Mouse (Mus musculus) G1E-ER4 (cell line): Measurements from ENCODE around the gene Olfr104-ps. TPM values are rescaled to one million over a fixed set of nuclear protein-coding genes. Genes with fewer than 3 reads are reported as not detected.

Experiments used
- GATA1 ChIP-seq: IDR thresholded peaks from one replicate; pipeline ENCODE4 v1.8.0; 2012; ENCODE audit warnings: low read length, inconsistent platforms
- polyA plus RNA-seq: library from polyadenylated mRNA; stranded (reverse); fragments of >175 nt; gene quantifications from 2 replicates; pipeline ENCODE4 v1.2.3, GENCODE M21; 2012

Olfr104-ps gene
- polyA plus RNA-seq: not detected in 2 replicates

DNA sequence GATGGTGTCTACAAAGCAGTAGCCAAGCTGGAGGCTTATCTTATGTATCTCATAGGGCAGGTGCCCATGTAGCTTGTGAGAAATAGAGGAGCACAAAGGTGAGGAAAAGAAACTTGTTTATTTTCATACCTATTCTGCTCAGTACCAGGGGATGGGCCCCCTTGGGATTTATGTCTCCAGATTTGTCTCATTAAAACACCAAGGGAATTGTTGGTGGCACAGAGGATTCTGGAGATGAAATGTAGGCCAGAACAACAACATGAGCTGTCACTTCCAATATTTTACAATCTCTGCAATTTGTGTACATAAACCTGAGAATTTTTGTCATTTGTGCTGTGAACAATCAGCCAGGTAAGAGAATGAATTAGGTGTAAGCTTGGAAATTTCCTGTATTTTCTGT, at the start of gene Olfr104-ps:
Olfr104-ps (plus strand) TSS at position 301 of the 400 bp plus-strand sequence.
- no peak for TF ChIP-seq GATA1

DNA sequence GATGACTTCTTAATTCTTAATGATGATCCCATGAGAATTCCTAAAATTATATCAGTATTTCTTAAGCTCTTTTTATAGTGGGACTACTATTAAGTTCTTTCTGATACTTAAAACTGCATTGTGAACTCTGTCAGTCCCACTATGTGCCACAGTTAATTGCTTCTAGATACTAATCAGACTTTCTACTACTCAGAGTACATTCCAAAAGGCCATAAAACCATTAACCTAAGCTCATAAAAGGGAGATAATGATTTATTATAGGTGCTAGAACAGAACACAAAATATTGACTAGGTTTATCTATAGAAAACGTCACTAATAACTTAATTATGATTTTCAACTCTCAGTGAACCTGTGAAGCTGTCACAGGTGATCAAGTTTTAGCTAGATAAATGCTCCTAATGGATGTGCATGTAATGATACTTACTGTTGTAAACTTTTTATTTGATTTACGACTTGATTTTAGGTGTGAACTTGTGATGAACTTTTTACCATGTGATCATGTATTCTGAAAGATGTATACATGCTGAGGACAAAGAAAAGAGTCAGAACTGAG, 49.2 kb upstream of the Olfr104-ps start:
- TF ChIP-seq GATA1: no peak

DNA sequence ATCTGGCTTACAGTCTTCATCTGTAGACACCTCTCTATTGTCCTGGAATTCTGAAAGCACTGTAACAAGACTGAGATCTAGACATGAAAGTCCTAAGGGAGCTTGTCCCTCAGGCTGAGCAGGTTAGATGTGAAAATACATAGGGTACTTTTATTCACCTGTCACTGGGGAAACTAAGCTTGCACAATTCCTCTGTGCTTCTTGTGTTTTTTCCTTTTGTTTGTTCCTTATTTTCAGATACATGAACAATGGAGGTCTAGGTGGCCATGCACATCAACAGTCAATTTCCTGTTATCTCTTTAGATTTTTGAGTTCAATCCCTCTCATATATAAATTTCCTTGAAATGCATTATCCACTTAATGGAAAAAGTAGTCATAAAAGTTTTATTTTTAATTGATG, 42.4 kb upstream of the Olfr104-ps start, which contains the start of gene Olfr102:
Olfr102 (minus strand) TSS at position 101 of the 400 bp plus-strand sequence.
- TF ChIP-seq GATA1: no peak

DNA sequence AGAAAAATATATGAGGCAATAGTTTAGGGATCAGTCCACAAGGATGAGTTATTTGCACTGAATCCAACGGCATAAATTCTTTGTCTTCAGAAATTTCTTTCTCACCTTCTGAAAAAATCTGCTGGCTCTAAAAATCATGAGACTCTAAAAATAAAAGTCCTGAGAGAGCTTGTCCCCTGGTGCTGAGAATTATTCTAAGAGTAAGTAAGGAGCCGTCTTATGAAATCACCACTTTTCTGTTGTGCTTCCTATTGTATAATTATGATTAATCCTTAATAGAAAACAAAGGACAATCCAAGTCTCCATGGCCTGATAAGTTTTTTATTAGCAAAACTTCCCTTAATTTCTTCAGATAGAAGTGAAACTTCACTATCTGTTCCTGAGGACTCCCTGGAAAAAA, 19.8 kb upstream of the Olfr104-ps start, which contains the start of gene Olfr103:
Olfr103 (minus strand) TSS at position 101 of the 400 bp plus-strand sequence.
- TF ChIP-seq GATA1: no peak

DNA sequence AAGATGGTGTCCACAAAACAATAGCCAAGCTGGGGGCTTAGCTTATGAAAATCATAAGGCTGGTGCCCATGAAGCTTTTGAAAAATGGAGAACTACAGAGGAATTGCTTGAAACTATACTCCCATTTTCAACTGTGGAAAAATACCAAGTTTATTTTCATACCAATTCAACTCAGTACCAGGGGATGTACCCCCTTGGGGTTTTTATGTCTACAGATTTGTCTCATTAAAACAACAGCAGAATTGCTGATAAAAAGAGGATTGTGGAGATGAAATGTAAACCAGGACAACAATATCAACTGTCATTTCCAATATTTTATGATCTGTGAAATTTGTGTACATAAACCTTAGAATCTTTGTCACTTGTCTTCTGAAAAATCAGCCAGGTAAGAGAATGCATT, 19.4 kb downstream of the Olfr104-ps start, which contains the start of gene Olfr105-ps:
Olfr105-ps (plus strand) TSS at position 301 of the 400 bp plus-strand sequence.
- no peak for TF ChIP-seq GATA1

DNA sequence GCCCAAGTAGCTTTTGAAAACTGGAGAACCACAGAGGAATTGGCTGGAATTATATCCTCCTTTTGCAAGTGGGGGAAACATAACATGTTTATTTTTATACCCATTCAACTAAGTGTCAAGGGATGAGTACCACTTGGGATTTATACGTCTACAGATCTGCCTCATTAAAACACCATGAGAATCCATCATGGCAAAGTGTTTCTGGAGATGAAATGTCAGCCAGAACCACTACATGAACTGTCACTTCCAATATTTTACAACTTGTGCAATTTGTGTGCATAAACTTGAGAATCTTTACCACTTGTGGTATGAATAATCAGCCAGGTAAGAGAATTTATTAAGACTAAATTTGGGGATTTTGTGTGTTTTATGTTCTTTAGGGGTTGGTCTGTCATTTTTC, 30.7 kb downstream of the Olfr104-ps start, which contains the start of gene Olfr106-ps:
Olfr106-ps (plus strand) TSS at position 301 of the 400 bp plus-strand sequence.
- no peak for TF ChIP-seq GATA1

DNA sequence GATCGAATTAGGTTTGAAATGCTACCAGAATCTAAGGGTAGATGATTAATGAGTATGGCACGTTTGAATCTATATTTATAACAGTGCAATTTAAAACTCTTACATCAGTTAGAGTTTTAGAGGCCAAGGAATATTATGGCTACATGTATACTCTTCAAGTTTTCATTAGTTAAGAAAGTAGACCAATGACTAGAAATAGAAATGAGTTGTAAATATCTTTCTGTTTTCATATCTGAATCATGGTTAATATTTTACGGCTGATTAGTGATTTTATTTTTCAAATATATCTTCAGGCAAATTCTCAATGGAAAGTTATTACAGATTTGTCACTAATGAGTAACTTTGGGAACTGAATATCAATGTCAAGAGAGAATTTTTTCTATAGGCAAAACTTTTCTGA, 39.5 kb downstream of the Olfr104-ps start, which contains the start of gene Olfr107:
Olfr107 (plus strand) TSS at position 301 of the 400 bp plus-strand sequence.
- TF ChIP-seq GATA1: no peak

DNA sequence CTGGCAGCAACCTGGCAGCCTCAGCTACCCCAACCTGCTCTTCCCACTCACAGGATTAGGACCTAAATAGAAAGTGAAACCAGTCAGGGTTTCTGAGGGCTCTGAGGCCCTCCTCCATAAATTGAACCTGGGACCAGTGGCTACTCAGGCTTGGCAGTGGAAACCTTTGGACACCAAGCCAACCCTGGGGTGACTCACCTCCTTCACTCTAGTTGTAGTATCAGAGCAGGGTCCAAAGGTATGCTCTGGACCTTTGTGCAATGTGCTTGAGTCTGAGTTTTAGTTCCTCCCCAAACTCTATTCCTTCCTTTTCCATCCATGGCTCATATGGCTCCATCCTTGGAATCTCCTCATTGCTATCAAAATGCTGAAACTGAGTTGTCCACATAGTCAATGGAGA, 54.0 kb downstream of the Olfr104-ps start:
- TF ChIP-seq GATA1: no peak

Other genes starting within 250 kb of the Olfr104-ps start
- gene Olfr92, start 239.5 kb upstream of the Olfr104-ps start, polyA plus RNA-seq: not detected in 2 replicates
- not detected in 2 replicates for gene Olfr93, start 198.1 kb upstream of the Olfr104-ps start, polyA plus RNA-seq
- not detected in 2 replicates for gene Ubd, start 165.7 kb upstream of the Olfr104-ps start, polyA plus RNA-seq
- gene Olfr94, start 158.6 kb upstream of the Olfr104-ps start, polyA plus RNA-seq: not detected in 2 replicates
- not detected in 2 replicates for gene Olfr95, start 146.5 kb upstream of the Olfr104-ps start, polyA plus RNA-seq
- not detected in 2 replicates for gene Olfr96, start 139.4 kb upstream of the Olfr104-ps start, polyA plus RNA-seq
- gene Olfr97, start 122.3 kb upstream of the Olfr104-ps start, polyA plus RNA-seq: not detected in 2 replicates
- gene Olfr98, start 95.8 kb upstream of the Olfr104-ps start, polyA plus RNA-seq: not detected in 2 replicates
- gene H2-M3, start 89.4 kb upstream of the Olfr104-ps start, polyA plus RNA-seq: not detected in 2 replicates
- gene Olfr99, start 76.1 kb upstream of the Olfr104-ps start, polyA plus RNA-seq: not detected in 2 replicates
- not detected in 2 replicates for gene Olfr101, start 55.3 kb upstream of the Olfr104-ps start, polyA plus RNA-seq
- not detected in 2 replicates for gene Olfr102, start 42.5 kb upstream of the Olfr104-ps start, polyA plus RNA-seq
- gene Olfr103, start 19.9 kb upstream of the Olfr104-ps start, polyA plus RNA-seq: not detected in 2 replicates
- not detected in 2 replicates for gene Olfr105-ps, start 19.5 kb downstream of the Olfr104-ps start, polyA plus RNA-seq
- not detected in 2 replicates for gene Olfr106-ps, start 30.8 kb downstream of the Olfr104-ps start, polyA plus RNA-seq
- gene Olfr107, start 39.6 kb downstream of the Olfr104-ps start, polyA plus RNA-seq: not detected in 2 replicates
- not detected in 2 replicates for gene Olfr108, start 85.9 kb downstream of the Olfr104-ps start, polyA plus RNA-seq
- gene Olfr109, start 99.3 kb downstream of the Olfr104-ps start, polyA plus RNA-seq: not detected in 2 replicates
- not detected in 2 replicates for gene H2-M2, start 124.0 kb downstream of the Olfr104-ps start, polyA plus RNA-seq
- not detected in 2 replicates for gene Olfr110, start 132.9 kb downstream of the Olfr104-ps start, polyA plus RNA-seq
- gene Olfr111, start 148.4 kb downstream of the Olfr104-ps start, polyA plus RNA-seq: not detected in 2 replicates
- gene Olfr112, start 209.9 kb downstream of the Olfr104-ps start, polyA plus RNA-seq: not detected in 2 replicates
- not detected in 2 replicates for gene Olfr113, start 218.1 kb downstream of the Olfr104-ps start, polyA plus RNA-seq
- gene Olfr114, start 233.2 kb downstream of the Olfr104-ps start, polyA plus RNA-seq: not detected in 2 replicates